Mouse (Mus musculus): ENCODE results near the gene Ksr2. TPM values are rescaled to one million over a fixed set of nuclear protein-coding genes. Genes with fewer than 3 reads are reported as not detected.
"Not testable (repeated sequence)": the region's sequence is repeated elsewhere in the genome, so short reads cannot be mapped to it uniquely, and the experiment has no call there.

Gene Ksr2
- total and polyA plus RNA-seq, 2 experiments from 2014 or later, result 8.9 to 14.5 TPM

DNA sequence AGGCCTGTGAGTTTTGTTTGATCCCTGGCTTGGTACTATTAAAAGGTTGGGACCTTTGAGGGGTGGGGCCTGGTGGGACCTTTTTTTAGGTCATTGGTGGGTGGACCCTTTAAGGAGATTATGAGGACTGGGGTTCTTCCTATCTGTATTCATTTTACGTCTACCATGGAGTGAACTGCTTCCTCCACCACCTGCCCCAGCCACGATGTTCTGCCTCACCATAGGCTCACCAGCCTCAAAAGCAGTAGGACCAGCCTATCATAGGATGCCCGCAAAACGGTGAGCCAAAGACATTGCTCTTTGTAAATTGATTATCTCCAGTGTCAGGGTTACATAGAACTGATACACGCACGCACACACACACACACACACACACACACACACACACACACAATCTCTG lies 16.4 kb upstream of the Ksr2 start:
- H3K4me3 ChIP-seq (ENCODE audit: low read depth, low read length), result no peak overlapping the region
- ATAC-seq (ENCODE audit: low FRiP score) (no peak), DNase-seq (ENCODE audit: low spot score) (no peak)
- TF ChIP-seq CTCF (IDR thresholded peaks at IDR 0.05), result no peak
- no peaks in the 10 kb centered on the region for H3K27me3 ChIP-seq (ENCODE audit: insufficient read depth, low read length)
- no peaks in the 10 kb centered on the region for H3K4me1 ChIP-seq (ENCODE audit: insufficient read depth, low read length)
- WGBS, result 79% methylated on average over 6 of the region's 6 CpGs
- H3K9me3 ChIP-seq (ENCODE audit: low read length), result no peaks in the 10 kb centered on the region
- no peaks in the 10 kb centered on the region for H3K36me3 ChIP-seq (ENCODE audit: insufficient read depth, low read length)
- no peak overlapping the region for H3K4me2 ChIP-seq (ENCODE audit: low read depth, low read length, poor library complexity, severe bottlenecking)
- H3K27ac ChIP-seq (ENCODE audit: low read depth, low read length), result no peak overlapping the region
- H3K9ac ChIP-seq (replicated peaks; ENCODE audit: low read length, poor library complexity, severe bottlenecking), result no peak overlapping the region

DNA sequence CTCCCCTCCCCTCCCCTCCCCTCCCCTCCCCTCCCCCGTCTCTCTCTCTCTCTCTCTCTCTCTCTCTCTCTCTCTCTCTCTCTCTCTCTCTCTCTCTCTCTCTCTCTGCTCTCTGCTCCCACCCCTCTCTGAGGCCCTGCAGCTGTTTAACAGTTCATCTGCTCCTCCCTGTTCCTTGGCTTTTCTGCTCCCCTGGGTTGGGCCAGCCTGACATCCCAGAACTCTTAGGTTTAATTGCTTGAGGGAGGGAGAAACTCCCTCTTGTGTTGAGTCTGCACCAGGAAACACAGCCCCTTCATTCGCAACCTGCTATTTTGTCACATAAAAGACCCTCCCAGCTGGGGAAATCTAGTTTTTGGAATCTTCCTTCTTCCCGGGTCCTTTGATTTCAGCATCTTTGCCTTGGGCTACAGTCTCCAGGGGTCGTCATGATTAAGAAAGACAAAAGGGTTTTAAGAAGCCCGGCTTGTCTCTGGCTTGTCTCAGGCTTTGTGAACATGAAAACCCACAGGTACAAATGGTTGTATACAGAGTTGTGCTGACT lies 15.7 kb upstream of the Ksr2 start:
- no peak for ATAC-seq (ENCODE audit: low FRiP score)
- WGBS, result 27% methylated on average over 4 of the region's 5 CpGs

GRCm38 (mm10) chr5:117399281-117399680 lies 14.5 kb upstream of the Ksr2 start:
- Histone ChIP-seq H3K27ac (ENCODE audit: low read depth, low read length) (no peak overlapping the region), H3K27me3 (ENCODE audit: insufficient read depth, low read length) (no peaks in the 10 kb centered on the region), H3K4me1 (ENCODE audit: insufficient read depth, low read length) (no peaks in the 10 kb centered on the region), H3K4me3 (ENCODE audit: low read depth, low read length) (no peak overlapping the region), H3K9ac (replicated peaks; ENCODE audit: low read length, poor library complexity, severe bottlenecking) (no peak overlapping the region), H3K36me3 (ENCODE audit: insufficient read depth, low read length) (no peaks in the 10 kb centered on the region), H3K4me2 (ENCODE audit: low read depth, low read length, poor library complexity, severe bottlenecking) (no peak overlapping the region), H3K9me3 (ENCODE audit: low read length) (no peaks in the 10 kb centered on the region)
- no peak for DNase-seq (ENCODE audit: low spot score)
- 79% methylated on average over 9 of the region's 9 CpGs for WGBS
- no peak for ATAC-seq (ENCODE audit: low FRiP score)
- TF ChIP-seq CTCF (IDR thresholded peaks at IDR 0.05), result no peak

More for the DNA sequence above, 15.7 kb upstream of the Ksr2 start:
- DNase-seq (ENCODE audit: low spot score), result peak; percentile 5
- Histone ChIP-seq H3K4me3 (ENCODE audit: low read depth, low read length) (no peak overlapping the region), H3K4me2 (ENCODE audit: low read depth, low read length, poor library complexity, severe bottlenecking) (no peak overlapping the region), H3K36me3 (ENCODE audit: insufficient read depth, low read length) (no peaks in the 10 kb centered on the region), H3K27me3 (ENCODE audit: insufficient read depth, low read length) (no peaks in the 10 kb centered on the region), H3K9me3 (ENCODE audit: low read length) (no peaks in the 10 kb centered on the region), H3K4me1 (ENCODE audit: insufficient read depth, low read length) (no peaks in the 10 kb centered on the region), H3K9ac (replicated peaks; ENCODE audit: low read length, poor library complexity, severe bottlenecking) (no peak overlapping the region), H3K27ac (ENCODE audit: low read depth, low read length) (no peak overlapping the region)
- 0 out of 2 replicates have a peak, but pooled peaks have one; percentile 7 for TF ChIP-seq CTCF (IDR thresholded peaks at IDR 0.05)

GRCm38 (mm10) chr5:117403609-117404008 lies 10.2 kb upstream of the Ksr2 start:
- H3K4me2 ChIP-seq (ENCODE audit: low read depth, low read length, poor library complexity, severe bottlenecking), result no peak overlapping the region
- no peak for ATAC-seq (ENCODE audit: low FRiP score)
- H3K27me3 ChIP-seq (ENCODE audit: insufficient read depth, low read length), result no peaks in the 10 kb centered on the region
- no peaks in the 10 kb centered on the region for H3K4me1 ChIP-seq (ENCODE audit: insufficient read depth, low read length)
- no peaks in the 10 kb centered on the region for H3K36me3 ChIP-seq (ENCODE audit: insufficient read depth, low read length)
- no peak for TF ChIP-seq CTCF (IDR thresholded peaks at IDR 0.05)
- DNase-seq (ENCODE audit: low spot score), result no peak
- H3K4me3 ChIP-seq (ENCODE audit: low read depth, low read length), result no peak overlapping the region
- H3K9me3 ChIP-seq (ENCODE audit: low read length), result no peaks in the 10 kb centered on the region
- no peak overlapping the region for H3K9ac ChIP-seq (replicated peaks; ENCODE audit: low read length, poor library complexity, severe bottlenecking)
- H3K27ac ChIP-seq (ENCODE audit: low read depth, low read length), result no peak overlapping the region
- WGBS, result 88% methylated on average over 8 of the region's 8 CpGs

GRCm38 (mm10) chr5:117404671-117405070 lies 9.1 kb upstream of the Ksr2 start:
- H3K4me1 ChIP-seq (ENCODE audit: insufficient read depth, low read length); H3K36me3 ChIP-seq (ENCODE audit: insufficient read depth, low read length); DNase-seq (ENCODE audit: low spot score); H3K9me3 ChIP-seq (ENCODE audit: low read length); H3K9ac ChIP-seq (replicated peaks; ENCODE audit: low read length, poor library complexity, severe bottlenecking); H3K27ac ChIP-seq (ENCODE audit: low read depth, low read length); H3K27me3 ChIP-seq (ENCODE audit: insufficient read depth, low read length); H3K4me3 ChIP-seq (ENCODE audit: low read depth, low read length); ATAC-seq (ENCODE audit: low FRiP score); H3K4me2 ChIP-seq (ENCODE audit: low read depth, low read length, poor library complexity, severe bottlenecking): not testable (repeated sequence)
- 92% methylated on average over 2 of the region's 2 CpGs for WGBS

DNA sequence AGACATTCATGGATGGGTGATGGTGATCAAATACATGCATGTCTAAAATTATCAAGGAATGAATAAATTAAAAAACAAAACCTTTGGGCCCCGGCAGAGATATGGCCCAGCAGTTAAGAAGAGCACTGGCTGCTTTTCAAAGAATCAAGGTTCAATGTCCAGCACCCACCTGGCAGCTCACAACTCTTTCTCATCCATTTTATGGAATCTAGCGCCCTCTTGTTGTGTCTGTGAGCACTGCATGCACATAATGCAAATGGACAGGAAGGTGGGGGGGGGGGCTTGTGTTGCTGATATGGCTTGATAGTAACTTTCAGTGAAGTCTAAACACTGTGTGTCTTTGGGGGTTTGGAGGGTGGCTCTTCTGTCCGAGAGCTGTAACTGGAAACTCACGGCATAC lies 5.6 kb upstream of the Ksr2 start:
- TF ChIP-seq CTCF (IDR thresholded peaks at IDR 0.05), result peak; percentile 61
- peak; percentile 21 for DNase-seq (ENCODE audit: low spot score)

More for the DNA sequence above, 5.6 kb upstream of the Ksr2 start:
- Histone ChIP-seq H3K4me3 (ENCODE audit: low read depth, low read length) (no peak overlapping the region), H3K36me3 (ENCODE audit: insufficient read depth, low read length) (no peaks in the 10 kb centered on the region), H3K9ac (replicated peaks; ENCODE audit: low read length, poor library complexity, severe bottlenecking) (no peak overlapping the region), H3K4me1 (ENCODE audit: insufficient read depth, low read length) (no peaks in the 10 kb centered on the region), H3K27ac (ENCODE audit: low read depth, low read length) (no peak overlapping the region), H3K27me3 (ENCODE audit: insufficient read depth, low read length) (no peaks in the 10 kb centered on the region), H3K9me3 (ENCODE audit: low read length) (no peaks in the 10 kb centered on the region), H3K4me2 (ENCODE audit: low read depth, low read length, poor library complexity, severe bottlenecking) (no peak overlapping the region)
- ATAC-seq (ENCODE audit: low FRiP score), result no peak
- WGBS, result 78% methylated on average over 4 of the region's 4 CpGs
